Mouse (Mus musculus) C2C12 (cell line): Measurements from ENCODE around the gene Gm20388. TPM values are rescaled to one million over a fixed set of nuclear protein-coding genes. Genes with fewer than 3 reads are reported as not detected.

Experiments
- H3K27me3 ChIP-seq: one replicate; pipeline ENCODE4 v1.6.1; 2011; ENCODE audit not compliant: control insufficient read depth, insufficient read depth, insufficient read length
- H3K36me3 ChIP-seq: one replicate; pipeline ENCODE4 v1.6.1; 2011; ENCODE audit not compliant: control insufficient read depth, insufficient read depth
- H3K4me3 ChIP-seq: one replicate; pipeline ENCODE4 v1.5.1; 2011; ENCODE audit warnings: mild to moderate bottlenecking, control low read depth; ENCODE audit not compliant: poor library complexity, insufficient read depth, severe bottlenecking
- H3K79me2 ChIP-seq: one replicate; pipeline ENCODE4 v1.6.1; 2011; ENCODE audit not compliant: control insufficient read depth, insufficient read depth
- H3K79me3 ChIP-seq: one replicate; pipeline ENCODE4 v1.6.1; 2011; ENCODE audit warnings: low read depth, control low read depth
- H3ac ChIP-seq: one replicate; pipeline ENCODE3; 2011; ENCODE audit warnings: low read depth; ENCODE audit not compliant: control insufficient read depth, insufficient read length
- CEBPB ChIP-seq: IDR thresholded peaks from one replicate; pipeline ENCODE4 v1.6.1; 2011; ENCODE audit warnings: low read depth, mild to moderate bottlenecking, control low read depth, moderate library complexity
- CTCF ChIP-seq: IDR thresholded peaks from one replicate; pipeline ENCODE4 v1.5.1; 2011; ENCODE audit not compliant: control insufficient read depth, insufficient read depth, insufficient read length
- FOSL1 ChIP-seq: IDR thresholded peaks from one replicate; pipeline ENCODE4 v1.8.0; 2011; ENCODE audit warnings: mild to moderate bottlenecking, low read length; ENCODE audit not compliant: poor library complexity, insufficient read depth, severe bottlenecking
- MAX ChIP-seq: IDR thresholded peaks from one replicate; pipeline ENCODE4 v1.6.1; 2011; ENCODE audit warnings: mild to moderate bottlenecking, control low read depth
- MYOD1 ChIP-seq: IDR thresholded peaks from one replicate; pipeline ENCODE4 v1.6.1; 2011; ENCODE audit warnings: low read depth; ENCODE audit not compliant: control insufficient read depth, insufficient read length
- MYOG ChIP-seq: IDR thresholded peaks from one replicate; pipeline ENCODE4 v1.6.1; 2011; ENCODE audit not compliant: control insufficient read depth, insufficient read length; ENCODE audit errors: extremely low read depth
- USF1 ChIP-seq: IDR thresholded peaks from one replicate; pipeline ENCODE4 v1.6.1; 2011; ENCODE audit warnings: low read depth, mild to moderate bottlenecking, control low read depth, moderate library complexity
- polyA plus RNA-seq: library from polyadenylated mRNA; unstranded; fragments of >200 nt; fragmentation: generic; extraction: Trizol; gene quantifications from one replicate; pipeline ENCODE4 v1.2.1, GENCODE M21; 2012; ENCODE audit warnings: missing spikeins

The Gm20388 gene
- polyA plus RNA-seq, 1 experiment, result 15.0 TPM

- no peak overlapping the region for H3ac ChIP-seq
Observed at GRCm38 (mm10) chr8:122047206-122047870, 2136.7 kb downstream of the Gm20388 start.

GRCm38 (mm10) chr8:122049266-122049665, 2138.6 kb downstream of the Gm20388 start:
- H3K79me2 ChIP-seq, result no peaks in the 10 kb centered on the region
- no peak overlapping the region for H3K4me3 ChIP-seq
- TF ChIP-seq CTCF, result no peak
- no peak for TF ChIP-seq CEBPB
- TF ChIP-seq MYOG, result no peak
- TF ChIP-seq FOSL1, result no peak
- no peak for TF ChIP-seq USF1
- no peak for TF ChIP-seq MYOD1
- TF ChIP-seq MAX, result no peak
- H3K36me3 ChIP-seq, result no peaks in the 10 kb centered on the region
- H3ac ChIP-seq, result no peak overlapping the region
- no peaks in the 10 kb centered on the region for H3K79me3 ChIP-seq
- no peaks in the 10 kb centered on the region for H3K27me3 ChIP-seq

More at GRCm38 (mm10) chr8:122047206-122047870, 2136.7 kb downstream of the Gm20388 start:
- no peaks in the 10 kb centered on the region for H3K79me3 ChIP-seq
- H3K4me3 ChIP-seq, result no peak overlapping the region
- H3K27me3 ChIP-seq, result no peaks in the 10 kb centered on the region
- TF ChIP-seq CTCF (no peak), MYOD1 (no peak), MAX (no peak), MYOG (no peak), CEBPB (no peak), USF1 (no peak), FOSL1 (no peak)
- no peaks in the 10 kb centered on the region for H3K79me2 ChIP-seq
- no peaks in the 10 kb centered on the region for H3K36me3 ChIP-seq

DNA sequence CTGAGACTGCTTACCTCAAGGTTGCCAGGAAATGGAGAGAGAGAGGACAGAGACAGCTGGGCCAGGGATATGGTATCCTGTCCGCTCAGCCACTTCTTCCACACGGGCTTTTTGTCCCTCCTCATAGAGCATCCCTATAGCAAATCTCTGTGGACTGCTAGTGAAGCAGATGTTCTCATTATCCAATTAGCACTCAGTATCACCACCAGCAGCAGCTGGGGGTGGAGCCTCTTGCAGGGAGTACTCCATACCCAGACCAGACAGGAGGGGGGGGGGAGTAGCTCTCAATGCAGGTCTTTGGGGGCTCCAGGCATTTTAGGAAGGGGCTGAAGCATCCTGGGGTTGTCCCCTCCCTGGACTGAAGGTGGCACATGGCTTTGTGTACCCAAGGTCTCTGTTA, 2139.3 kb downstream of the Gm20388 start:
- Histone ChIP-seq H3K36me3 (no peaks in the 10 kb centered on the region), H3K4me3 (no peak overlapping the region), H3K79me3 (no peaks in the 10 kb centered on the region), H3ac (no peak overlapping the region), H3K27me3 (no peaks in the 10 kb centered on the region), H3K79me2 (no peaks in the 10 kb centered on the region)
- no peak for TF ChIP-seq CTCF
- no peak for TF ChIP-seq MYOG

DNA sequence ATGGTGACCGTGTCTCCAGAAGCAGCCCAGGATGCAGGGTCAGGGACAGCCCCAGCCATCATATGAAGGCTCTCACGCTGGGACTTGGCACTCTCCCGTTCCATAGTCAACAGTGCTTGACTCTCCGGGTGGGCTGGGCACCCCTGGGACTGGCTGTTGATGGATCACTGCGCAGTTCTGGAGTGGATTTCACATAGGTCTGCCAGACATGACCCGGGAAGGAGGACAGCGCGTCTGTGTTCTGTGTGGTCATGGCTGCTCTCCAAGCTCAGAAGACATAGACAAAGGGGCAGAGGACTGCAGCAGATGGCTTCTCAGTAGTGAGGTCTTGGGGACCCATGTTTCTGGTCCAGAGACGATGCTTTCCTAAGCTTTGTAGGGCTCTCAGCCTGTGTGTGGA, 2140.0 kb downstream of the Gm20388 start:
- no peak overlapping the region for H3ac ChIP-seq
- H3K36me3 ChIP-seq, result no peaks in the 10 kb centered on the region
- H3K4me3 ChIP-seq, result no peak overlapping the region
- no peaks in the 10 kb centered on the region for H3K79me3 ChIP-seq
- no peaks in the 10 kb centered on the region for H3K27me3 ChIP-seq
- H3K79me2 ChIP-seq, result no peaks in the 10 kb centered on the region
- TF ChIP-seq MAX, result no peak
- TF ChIP-seq CTCF, result no peak
- TF ChIP-seq MYOD1, result no peak
- no peak for TF ChIP-seq CEBPB
- no peak for TF ChIP-seq MYOG
- TF ChIP-seq USF1, result no peak
- no peak for TF ChIP-seq FOSL1

DNA sequence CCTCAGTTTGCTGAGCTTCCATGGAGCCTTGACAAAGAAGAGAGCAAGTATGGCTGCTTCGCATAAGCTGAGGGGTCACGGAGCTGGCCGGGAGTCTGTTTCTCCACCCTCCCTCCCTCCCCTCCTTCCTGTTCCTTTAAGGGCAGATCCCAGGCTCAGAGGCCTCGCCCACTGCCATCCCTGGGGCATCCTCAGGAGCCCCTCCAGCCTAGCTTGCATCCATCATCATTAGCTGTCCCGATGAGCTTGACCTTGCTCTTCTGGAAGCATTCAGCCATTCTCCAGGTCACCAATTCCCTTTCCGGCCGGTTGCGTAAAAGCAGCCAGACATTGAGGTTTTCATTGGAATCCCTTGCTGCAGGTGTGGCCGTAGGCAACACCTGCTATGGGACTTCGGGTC, 2144.7 kb downstream of the Gm20388 start:
- Histone ChIP-seq H3K79me3 (no peaks in the 10 kb centered on the region), H3K36me3 (no peaks in the 10 kb centered on the region), H3K27me3 (no peaks in the 10 kb centered on the region), H3ac (no peak overlapping the region), H3K4me3 (no peak overlapping the region), H3K79me2 (no peaks in the 10 kb centered on the region)
- no peak for TF ChIP-seq MYOD1
- TF ChIP-seq MYOG, result no peak
- no peak for TF ChIP-seq CEBPB
- no peak for TF ChIP-seq FOSL1
- TF ChIP-seq MAX, result no peak
- no peak for TF ChIP-seq CTCF
- TF ChIP-seq USF1, result no peak

GRCm38 (mm10) chr8:122056113-122056512, 2145.5 kb downstream of the Gm20388 start:
- no peaks in the 10 kb centered on the region for H3K79me2 ChIP-seq
- no peaks in the 10 kb centered on the region for H3K79me3 ChIP-seq
- no peak for TF ChIP-seq CTCF
- TF ChIP-seq CEBPB, result no peak
- TF ChIP-seq USF1, result no peak
- no peak for TF ChIP-seq FOSL1
- no peak for TF ChIP-seq MAX
- no peak for TF ChIP-seq MYOG
- H3K27me3 ChIP-seq, result no peaks in the 10 kb centered on the region
- H3K36me3 ChIP-seq, result no peaks in the 10 kb centered on the region
- no peak overlapping the region for H3K4me3 ChIP-seq
- H3ac ChIP-seq, result no peak overlapping the region
